Mouse (Mus musculus) G1E-ER4 (cell line): ENCODE results near the gene Gm14214. TPM values are rescaled to one million over a fixed set of nuclear protein-coding genes. Genes with fewer than 3 reads are reported as not detected.

Experiments used
- GATA1 ChIP-seq: IDR thresholded peaks from one replicate; pipeline ENCODE4 v1.8.0; 2012; ENCODE audit warnings: low read length, inconsistent platforms
- polyA plus RNA-seq: library from polyadenylated mRNA; stranded (reverse); fragments of >175 nt; gene quantifications from 2 replicates; pipeline ENCODE4 v1.2.3, GENCODE M21; 2012

The Gm14214 gene
- polyA plus RNA-seq, result not detected in 2 replicates

DNA sequence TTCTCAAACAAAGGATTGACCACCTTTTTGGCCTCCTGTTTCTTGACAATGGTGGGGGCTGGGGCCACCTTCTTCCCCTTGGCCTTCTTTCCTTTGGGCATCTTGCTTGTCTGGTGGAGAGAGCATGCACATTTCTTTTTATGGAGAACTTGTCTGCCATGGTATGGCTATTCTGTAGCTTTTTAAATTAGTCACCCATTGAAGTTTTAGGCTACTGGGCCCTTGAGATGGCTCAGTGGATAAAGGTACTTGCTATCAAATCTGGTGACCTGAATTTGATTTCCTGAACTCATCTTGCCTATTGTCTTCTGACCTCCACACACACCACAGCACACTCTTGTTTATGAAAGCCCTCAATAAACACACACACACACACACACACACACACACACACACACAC is at the start of gene Gm14214:
Gene Gm14214 (minus strand): TSS at position 101 of the 400 bp plus-strand sequence.
- no peak for TF ChIP-seq GATA1

DNA sequence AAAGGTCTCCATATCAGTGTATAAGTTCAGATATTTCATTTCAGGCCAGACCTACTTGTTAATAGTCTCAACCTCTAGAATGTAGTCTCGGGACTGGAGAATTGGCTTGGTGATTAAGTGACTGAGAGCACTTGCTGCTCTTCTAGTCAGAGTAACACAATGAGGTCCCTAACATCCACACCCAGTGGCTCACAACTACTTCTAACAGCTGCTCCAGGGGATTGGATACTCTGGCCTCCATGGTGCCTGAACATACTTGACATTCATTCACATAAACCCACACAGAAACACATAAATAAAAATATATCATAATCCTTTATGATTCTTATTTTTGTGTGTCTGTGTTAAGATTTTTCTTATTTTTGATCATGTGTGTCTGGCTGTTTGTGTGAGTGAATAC is 48.8 kb upstream of the Gm14214 start:
- no peak for TF ChIP-seq GATA1

DNA sequence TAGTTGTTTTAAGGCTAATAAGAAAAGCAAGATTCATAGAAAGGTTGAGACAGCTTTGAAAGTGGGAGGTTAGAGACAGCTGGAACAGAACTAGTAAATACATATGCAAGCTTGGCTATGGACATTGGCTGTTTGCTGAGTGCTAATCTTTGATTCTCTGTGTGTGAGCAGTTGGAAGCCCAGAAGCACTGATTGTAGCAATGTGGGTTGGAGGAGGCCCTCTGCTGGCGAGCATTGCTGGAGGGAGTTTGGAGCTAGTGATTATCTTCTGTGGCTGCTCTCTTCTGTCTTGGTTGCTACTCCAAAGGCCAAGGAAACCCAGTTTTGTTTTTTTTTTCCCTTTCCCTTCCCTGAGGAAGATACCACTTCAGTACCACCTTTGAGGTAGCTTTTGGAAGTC is 48.0 kb upstream of the Gm14214 start:
- TF ChIP-seq GATA1, result no peak

DNA sequence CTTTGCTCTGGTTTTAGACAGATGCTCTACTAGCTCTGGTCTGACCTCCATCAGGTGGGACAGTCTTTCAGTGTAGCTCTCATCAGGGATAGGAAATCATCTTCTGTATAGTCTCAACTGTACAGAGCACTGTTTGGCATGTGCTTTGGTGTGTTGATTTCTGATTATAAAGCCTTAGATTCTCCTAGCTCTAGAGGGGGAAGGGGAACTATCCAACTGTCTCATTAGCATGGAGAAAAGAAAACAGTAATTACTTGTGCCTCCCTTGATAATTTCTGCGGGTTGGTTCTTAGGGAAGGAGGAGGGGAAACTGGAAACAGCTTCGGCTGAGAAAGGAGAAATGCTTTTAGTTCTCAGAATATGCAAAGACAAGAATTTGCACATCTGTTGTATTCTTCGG is 47.3 kb upstream of the Gm14214 start:
- TF ChIP-seq GATA1, result no peak

DNA sequence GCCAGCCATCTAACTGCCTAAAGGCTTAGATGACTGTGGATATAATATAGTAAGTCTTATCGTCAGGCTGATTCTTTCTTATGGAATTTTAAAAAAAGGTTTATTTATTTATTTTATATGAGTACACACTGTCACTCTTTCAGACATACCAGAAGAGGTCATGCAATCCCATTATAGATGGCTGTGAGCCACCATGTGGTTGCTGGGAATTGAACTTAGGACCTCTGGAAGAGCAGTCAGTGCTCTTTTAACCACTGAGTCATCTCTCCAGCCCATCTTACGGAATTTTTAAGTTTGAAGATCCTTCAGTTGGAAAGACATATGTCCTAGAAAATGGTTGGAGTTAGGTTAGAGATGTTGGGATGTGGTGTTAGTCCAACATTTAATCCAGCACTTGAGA is 43.6 kb upstream of the Gm14214 start:
- no peak for TF ChIP-seq GATA1

DNA sequence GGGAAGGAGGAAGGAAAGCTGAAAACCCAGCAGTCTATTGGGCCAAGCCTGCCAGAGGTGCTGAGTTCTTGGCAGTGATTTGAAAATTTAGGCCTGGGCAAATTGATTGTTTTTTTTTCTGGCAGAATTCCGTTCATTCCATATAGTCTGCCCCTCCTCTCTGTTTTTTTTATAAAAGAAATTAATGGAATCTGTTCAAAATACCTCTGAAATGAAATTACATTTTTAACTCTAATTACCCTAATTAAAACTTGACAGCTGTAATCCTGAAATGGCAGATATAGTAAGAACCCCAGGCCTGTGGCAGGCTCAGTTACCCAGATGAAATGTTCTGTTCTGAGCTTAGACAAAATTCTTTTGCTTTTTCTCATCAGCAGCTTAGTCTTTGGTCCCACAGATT is 41.0 kb upstream of the Gm14214 start:
- TF ChIP-seq GATA1, result no peak

DNA sequence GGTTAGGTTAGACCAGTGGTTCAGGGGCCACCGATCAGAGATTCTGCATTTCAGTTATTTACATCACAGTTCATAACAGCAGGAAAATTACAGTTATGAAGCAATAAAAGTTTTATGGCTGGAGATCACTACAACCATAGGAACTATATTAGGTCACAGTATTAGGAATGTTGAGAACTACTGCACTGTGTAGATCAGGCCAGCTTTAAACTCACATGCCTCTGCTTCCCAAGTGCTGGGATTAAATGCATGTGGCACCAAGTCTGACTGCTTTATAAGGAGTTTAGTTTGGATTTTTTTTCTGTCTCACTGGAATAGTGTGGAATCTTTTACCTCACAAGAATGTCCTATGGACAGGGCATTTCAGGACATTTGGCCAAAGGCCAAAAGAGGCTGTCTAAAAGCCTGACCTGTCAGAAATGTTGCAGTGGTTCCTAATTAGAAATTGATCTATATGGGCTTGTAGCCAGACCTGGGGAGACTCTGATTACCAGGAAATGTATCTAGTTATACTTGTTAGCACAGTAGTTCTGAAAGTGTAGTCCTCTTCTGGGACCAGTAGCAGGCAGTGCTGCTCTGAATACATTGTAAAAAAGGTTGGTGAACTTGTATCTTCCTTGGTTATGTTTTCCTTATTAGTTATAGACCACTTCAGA is 39.4 kb upstream of the Gm14214 start:
- TF ChIP-seq GATA1, result no peak

DNA sequence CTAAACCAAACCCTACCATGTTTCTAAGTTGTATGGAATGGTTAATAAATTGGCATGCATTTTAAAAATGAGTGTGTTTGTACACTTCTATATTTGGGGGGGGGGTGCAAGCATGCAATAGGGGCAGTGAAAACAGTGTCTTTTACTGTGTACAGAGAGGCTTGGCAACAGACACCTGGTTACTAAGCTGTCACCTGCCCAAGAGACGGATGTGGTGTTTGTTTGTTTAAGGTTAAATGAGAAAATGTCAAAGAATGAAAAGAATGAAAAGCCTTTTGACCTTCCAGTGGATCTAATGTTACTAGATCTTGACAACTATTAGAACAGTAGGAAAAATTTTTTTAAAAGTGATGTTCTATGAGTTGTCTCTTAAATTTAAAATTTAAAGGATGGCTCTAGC is 37.9 kb upstream of the Gm14214 start:
- no peak for TF ChIP-seq GATA1

DNA sequence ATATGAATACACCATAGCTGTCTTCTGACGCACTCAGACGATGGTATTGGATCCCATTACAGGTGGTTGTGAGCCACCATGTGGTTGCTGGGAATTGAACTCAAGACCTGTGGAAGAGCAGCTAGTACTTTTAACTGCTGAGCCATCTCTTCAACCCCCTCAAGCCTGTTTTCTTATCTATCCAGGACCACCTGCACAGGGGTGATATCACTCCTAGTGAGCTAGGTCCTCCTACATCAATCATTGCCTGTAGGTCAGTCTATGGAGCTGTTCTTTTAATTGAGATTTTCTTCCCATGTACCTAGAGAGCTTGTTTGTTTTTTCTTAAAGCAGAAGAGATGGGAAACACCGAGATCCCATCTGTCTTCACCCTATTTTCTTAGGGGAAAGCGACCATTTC is 34.0 kb upstream of the Gm14214 start:
- TF ChIP-seq GATA1, result no peak

DNA sequence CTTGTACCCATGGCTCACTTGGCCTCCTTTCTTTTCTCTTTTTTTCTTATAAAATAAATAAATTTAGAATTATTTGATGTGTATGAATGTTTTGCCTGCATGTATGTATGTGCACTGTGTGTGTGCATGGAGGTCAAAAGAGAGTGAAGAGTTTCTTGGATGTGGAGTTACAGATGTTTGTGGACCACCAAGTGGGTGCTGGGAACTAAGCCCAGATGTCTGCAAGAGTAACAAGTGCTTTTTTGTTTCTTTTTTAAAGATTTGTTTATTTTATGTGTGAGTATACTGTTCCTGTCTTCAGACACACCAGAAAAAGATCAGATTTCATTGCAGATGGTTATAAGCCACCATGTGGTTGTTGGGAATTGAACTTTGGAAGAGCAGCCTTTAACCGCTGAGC is 33.5 kb upstream of the Gm14214 start:
- TF ChIP-seq GATA1, result no peak

DNA sequence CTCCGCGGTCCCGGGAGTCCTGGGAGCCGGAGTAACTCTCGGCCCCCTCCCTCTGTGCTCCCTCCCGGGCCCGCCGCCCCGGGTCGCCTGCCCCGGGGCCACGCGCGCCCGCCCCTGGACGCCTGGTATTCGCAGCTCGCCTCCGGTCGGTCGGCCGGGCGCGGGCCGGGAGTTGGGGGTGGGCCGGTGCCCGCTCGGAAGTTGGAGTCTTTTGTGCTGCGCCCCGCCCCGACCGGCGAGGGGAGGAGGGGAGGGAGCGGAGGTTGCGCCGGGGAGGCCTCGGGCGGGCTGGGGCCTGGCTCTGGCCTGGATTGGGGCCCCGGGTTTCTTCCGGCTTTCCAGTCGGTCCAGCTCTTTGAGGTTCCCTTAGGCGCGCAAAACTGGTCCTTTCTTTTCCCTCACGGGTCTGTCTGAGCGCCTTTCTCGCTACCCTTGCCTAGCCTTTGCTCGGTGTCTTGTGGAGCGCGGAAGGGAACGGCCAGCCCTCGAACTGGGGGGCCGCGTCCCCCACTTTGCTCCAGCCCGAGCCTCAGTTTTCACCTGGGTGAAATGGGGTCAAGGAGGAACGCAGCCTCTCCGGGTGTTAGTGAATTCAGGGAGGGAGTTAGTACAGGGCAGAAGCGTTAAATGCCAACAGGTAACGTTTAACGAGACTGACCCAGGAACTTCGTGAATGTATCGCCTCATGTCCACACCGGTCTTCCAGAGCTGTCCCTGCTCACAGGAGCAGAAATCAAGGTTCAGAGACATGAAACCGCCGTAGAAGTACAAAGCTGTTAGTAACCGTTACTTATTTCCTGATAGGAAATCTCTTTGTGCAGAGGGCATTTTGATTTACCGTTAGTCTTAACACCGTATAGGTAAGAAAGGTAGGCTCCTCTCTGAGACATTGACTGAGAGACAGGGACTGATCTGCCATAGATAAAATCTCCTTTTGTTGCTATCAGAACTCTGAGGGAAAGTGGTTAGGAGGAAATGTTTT is 22.1 kb upstream of the Gm14214 start:
- no peak for TF ChIP-seq GATA1

DNA sequence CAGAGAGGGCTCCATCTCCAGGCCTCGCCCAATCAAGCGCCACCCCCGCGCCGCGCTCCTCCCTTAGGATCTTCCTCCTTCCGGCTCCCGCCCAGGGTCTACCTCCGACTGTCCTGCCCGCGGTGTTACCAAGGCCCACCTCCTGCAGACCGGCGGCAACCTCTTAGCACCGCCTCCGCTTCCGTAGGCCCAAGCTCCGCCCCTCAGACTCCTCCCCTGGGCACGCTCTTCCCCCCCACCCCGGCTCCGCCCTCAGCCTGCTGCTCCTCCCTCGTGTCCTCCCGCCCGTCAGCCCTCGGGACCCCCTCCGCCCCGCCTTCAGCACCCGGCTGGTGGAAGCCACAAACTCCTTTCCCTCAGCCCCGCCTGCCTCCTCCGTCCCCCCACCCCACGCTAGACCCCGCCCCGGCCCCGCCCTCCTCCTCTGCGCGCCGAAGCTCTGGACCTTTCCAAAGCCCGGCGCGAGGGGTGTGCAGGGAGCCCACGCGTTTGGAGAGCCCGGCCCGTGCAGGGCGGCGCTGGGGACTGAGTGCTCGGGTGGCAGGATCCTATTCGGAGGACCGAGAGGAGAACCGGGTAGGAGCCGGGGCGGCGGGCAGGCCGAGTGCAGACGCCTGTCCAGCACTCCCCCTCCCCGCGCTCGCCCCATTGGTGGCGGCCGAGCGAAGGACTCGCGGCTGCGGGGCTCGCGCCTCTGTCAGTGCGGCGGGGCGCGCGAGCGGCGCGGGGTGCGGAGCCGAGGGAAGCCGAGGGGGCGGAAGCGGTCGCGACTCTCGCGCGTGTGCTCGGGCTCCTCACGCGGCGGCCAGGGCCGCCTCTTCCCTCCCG is 21.0 kb upstream of the Gm14214 start, which contains the start of the genes Raly and a:
Gene Raly (plus strand): TSS at position 441 of the 828 bp plus-strand sequence.
Gene a (plus strand): TSS at position 747 of the 828 bp plus-strand sequence.
- no peak for TF ChIP-seq GATA1

DNA sequence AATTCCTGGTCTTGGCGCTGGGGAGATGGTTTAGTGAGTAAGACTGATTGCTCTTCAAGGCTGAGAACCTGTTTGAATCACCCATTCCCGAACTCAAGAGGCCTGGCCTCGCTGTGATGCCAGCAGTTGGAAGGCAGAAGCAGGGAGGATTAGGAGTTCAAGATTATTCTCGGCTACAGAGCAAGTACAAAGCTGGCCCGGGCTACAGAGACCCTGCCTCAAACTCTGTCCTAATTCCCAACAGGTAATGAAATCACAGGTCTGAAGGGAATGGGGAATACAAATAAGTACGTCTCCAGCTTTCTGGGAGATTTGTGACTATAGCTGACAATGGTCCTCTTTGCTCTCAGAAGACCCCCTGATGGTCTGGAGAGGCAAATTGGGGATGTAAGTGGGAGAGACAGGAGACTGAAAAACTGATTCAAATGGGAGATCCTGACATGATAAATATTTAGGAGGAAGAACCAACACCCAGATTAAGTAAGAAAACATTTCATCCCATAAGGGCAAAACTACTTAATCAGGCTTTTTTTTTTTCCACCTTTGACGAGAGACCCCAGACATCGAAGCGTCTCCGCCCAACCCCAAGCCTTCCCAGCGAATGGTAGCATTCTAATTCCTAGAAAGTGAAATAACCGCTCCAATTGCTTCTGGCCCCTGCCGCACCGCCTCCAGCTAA is 20.3 kb upstream of the Gm14214 start:
- TF ChIP-seq GATA1, result no peak

DNA sequence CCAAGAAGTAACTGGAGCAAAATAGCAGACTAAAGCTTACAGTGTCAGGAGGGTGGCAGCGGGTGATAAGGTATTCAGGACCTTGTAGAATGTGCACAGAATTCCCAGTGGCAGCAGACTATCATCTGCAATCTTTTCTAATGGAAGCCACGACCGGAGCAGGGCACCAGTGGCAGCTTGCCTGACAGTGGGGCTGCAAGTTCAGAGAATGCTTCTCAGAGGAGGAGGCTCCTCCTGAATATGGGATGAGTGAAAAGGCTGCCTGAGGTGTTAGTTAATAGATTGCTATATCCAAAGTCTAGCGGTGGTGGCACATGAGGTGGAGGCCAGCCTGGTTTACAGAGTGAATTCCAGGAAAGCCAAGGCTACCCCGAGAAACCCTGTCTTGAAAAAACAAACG is 19.6 kb upstream of the Gm14214 start:
- TF ChIP-seq GATA1, result no peak

DNA sequence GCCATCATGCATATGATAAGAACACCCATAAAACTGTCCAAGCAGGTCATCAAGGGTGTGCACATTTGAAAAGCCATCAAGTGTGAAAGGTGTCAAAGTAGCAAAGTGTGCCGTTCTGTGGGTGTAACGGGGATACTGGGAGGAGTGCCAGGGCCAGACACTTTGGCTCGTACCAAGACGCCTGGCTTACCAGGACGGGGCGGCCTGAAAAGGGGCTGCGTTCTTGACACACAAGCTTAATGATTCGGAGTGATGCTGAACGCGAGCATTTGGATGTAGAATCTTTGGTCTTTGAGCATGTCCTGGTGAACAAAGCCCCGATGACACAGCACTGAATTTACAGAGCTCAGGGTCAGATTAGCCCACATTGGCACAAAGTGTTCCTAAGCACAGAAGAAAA is 16.9 kb upstream of the Gm14214 start:
- no peak for TF ChIP-seq GATA1
